Mouse (Mus musculus): Measurements from ENCODE around the gene Radil. TPM values are rescaled to one million over a fixed set of nuclear protein-coding genes. Genes with fewer than 3 reads are reported as not detected.

Gene Radil
- polyA plus RNA-seq, 1 experiment, result 40.6 TPM

GRCm38 (mm10) chr5:142493307-142493706 lies 57.6 kb downstream of the Radil start:
- Histone ChIP-seq H3K4me1 (ENCODE audit: control insufficient read depth, insufficient read depth, low read length) (no peaks in the 10 kb centered on the region), H3K4me3 (replicated peaks; ENCODE audit: extremely low read depth, low read depth, low read length) (no peak overlapping the region)
- whole genome bisulfite sequencing, result 81% methylated on average over 3 of the region's 3 CpGs
- TF ChIP-seq CTCF (IDR thresholded peaks at IDR 0.05; ENCODE audit: insufficient read depth, low read length) (no peak), POLR2A (IDR thresholded peaks at IDR 0.05; ENCODE audit: borderline replicate concordance, extremely low read depth, low read depth, low read length) (no peak)
- DNase-seq, result no peak

DNA sequence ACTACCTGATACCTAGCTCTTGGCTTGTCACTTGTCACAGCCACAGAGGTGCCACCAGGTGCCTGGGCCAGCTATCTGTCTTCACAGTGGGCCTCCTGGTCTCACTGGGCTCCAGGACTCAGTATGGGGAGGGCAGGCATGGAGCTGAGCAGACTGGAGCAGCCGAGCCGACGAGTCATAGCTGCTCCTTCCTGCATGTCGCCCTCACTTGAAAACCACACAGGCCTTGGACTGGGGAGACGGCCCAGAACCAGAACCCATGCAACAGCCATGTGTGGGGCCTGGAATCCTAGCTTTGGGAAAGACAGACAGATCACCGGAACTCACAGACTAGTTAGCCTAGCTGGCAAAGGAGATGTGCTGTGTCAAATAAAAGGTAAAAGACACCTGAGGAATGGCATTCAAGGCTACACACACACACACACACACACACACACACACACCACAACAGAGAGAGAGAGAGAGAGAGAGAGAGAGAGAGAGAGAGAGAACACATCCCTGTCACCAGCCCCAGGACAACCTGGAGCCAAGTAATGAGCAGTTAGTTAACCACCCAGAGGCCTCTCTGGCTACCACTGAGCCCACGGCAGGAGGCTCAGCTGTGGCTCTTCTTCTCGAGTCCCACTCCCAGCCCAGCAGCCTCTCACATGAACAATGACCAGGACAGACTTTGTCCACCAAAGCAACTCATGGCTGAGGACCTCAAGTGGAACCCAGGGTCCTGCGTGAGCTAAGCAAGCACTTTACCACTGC lies 60.8 kb downstream of the Radil start:
- 58% methylated on average over 9 of the region's 9 CpGs for WGBS
- H3K4me1 ChIP-seq (ENCODE audit: control insufficient read depth, insufficient read depth, low read length), result no peaks in the 10 kb centered on the region
- no peak overlapping the region for H3K4me3 ChIP-seq (replicated peaks; ENCODE audit: extremely low read depth, low read depth, low read length)
- DNase-seq, result no peak
- TF ChIP-seq CTCF (IDR thresholded peaks at IDR 0.05; ENCODE audit: insufficient read depth, low read length) (no peak), POLR2A (IDR thresholded peaks at IDR 0.05; ENCODE audit: borderline replicate concordance, extremely low read depth, low read depth, low read length) (no peak)

DNA sequence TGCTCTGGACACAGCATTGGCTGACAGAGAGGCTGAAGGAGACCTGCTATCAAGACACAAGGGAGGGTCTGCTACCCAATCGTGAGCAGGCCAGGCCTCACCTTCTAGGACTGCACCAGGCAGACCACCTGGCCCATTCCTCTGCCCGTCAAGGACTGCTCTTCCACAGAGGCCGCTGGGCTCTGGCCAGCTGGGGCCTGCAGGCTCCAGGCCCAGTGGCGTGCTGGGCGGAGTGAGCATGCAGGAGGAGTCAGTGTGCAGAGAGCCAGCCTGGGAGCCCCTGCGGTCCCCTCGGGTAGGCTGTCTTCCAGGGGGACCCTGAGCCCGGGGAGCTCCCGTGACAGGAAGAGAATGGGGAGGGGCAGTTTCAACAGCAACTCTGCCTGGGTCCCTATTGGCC lies 64.2 kb downstream of the Radil start:
- TF ChIP-seq CTCF (IDR thresholded peaks at IDR 0.05; ENCODE audit: insufficient read depth, low read length) (no peak), POLR2A (IDR thresholded peaks at IDR 0.05; ENCODE audit: borderline replicate concordance, extremely low read depth, low read depth, low read length) (no peak)
- WGBS, result 63% methylated on average over 9 of the region's 9 CpGs
- Histone ChIP-seq H3K4me3 (replicated peaks; ENCODE audit: extremely low read depth, low read depth, low read length) (no peak overlapping the region), H3K4me1 (ENCODE audit: control insufficient read depth, insufficient read depth, low read length) (no peaks in the 10 kb centered on the region)
- no peak for DNase-seq

- no peak overlapping the region for H3K4me3 ChIP-seq (replicated peaks; ENCODE audit: extremely low read depth, low read depth, low read length)
- 87% methylated on average over 5 of the region's 5 CpGs for WGBS
These were observed 67.3 kb downstream of the Radil start for GRCm38 (mm10) chr5:142483581-142483980.

GRCm38 (mm10) chr5:142482512-142482911 lies 68.4 kb downstream of the Radil start:
- DNase-seq, result no peak
- Histone ChIP-seq H3K4me3 (replicated peaks; ENCODE audit: extremely low read depth, low read depth, low read length) (no peak overlapping the region), H3K4me1 (ENCODE audit: control insufficient read depth, insufficient read depth, low read length) (no peaks in the 10 kb centered on the region)
- WGBS, result 53% methylated on average over 2 of the region's 2 CpGs
- peak; percentile 71 for TF ChIP-seq CTCF (IDR thresholded peaks at IDR 0.05; ENCODE audit: insufficient read depth, low read length)
- no peak for TF ChIP-seq POLR2A (IDR thresholded peaks at IDR 0.05; ENCODE audit: borderline replicate concordance, extremely low read depth, low read depth, low read length)

More at GRCm38 (mm10) chr5:142483581-142483980, 67.3 kb downstream of the Radil start:
- no peaks in the 10 kb centered on the region for H3K4me1 ChIP-seq (ENCODE audit: control insufficient read depth, insufficient read depth, low read length)
- no peak for DNase-seq
- TF ChIP-seq CTCF (IDR thresholded peaks at IDR 0.05; ENCODE audit: insufficient read depth, low read length), result no peak
- TF ChIP-seq POLR2A (IDR thresholded peaks at IDR 0.05; ENCODE audit: borderline replicate concordance, extremely low read depth, low read depth, low read length), result no peak

- peak; percentile 79 for DNase-seq
- no peaks in the 10 kb centered on the region for H3K4me1 ChIP-seq (ENCODE audit: control insufficient read depth, insufficient read depth, low read length)
- TF ChIP-seq CTCF (IDR thresholded peaks at IDR 0.05; ENCODE audit: insufficient read depth, low read length) (peak; percentile 89), POLR2A (IDR thresholded peaks at IDR 0.05; ENCODE audit: borderline replicate concordance, extremely low read depth, low read depth, low read length) (no peak)
- H3K4me3 ChIP-seq (replicated peaks; ENCODE audit: extremely low read depth, low read depth, low read length), result no peak overlapping the region
- 29% methylated on average over 17 of the region's 17 CpGs for WGBS
These were observed 72.0 kb downstream of the Radil start for GRCm38 (mm10) chr5:142478829-142479435.

DNA sequence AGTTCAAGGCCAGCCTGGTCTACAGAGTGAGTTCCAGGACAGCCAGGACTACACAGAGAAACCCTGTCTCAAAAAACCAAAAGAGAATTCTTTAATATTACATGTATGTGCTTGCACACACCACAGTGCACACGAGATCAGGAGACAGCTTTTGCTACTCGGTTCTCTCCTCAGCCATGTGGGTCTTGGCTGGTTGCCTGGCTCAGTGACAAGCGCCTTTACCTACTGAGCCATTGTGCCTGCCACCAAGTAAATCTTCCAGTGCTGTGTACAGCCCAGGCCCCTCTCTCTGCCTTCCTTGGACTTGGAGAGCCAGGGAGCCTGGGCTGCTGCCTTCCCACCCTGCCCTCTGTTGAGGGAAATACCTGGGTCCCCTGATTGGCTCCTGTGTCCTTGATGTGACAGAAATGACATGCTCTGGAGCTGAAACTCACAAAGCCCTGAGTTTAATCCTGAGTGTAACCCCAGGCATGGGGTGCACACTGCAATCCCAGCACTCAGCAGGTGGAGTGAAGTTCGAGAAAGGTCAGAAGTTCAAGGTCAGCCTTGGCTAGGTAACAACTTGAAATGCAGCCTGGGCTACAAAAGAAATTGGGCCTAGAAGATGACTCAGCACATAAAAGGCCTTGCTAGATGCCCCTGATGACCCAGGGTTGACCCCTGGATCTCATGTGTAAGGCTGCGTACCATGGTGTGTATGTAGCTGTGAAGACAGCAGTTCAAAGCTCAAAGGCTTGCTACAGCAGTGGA lies 72.9 kb downstream of the Radil start:
- no peak for DNase-seq
- Histone ChIP-seq H3K4me3 (replicated peaks; ENCODE audit: extremely low read depth, low read depth, low read length) (no peak overlapping the region), H3K4me1 (ENCODE audit: control insufficient read depth, insufficient read depth, low read length) (no peaks in the 10 kb centered on the region)
- WGBS, result 83% methylated on average over 5 of the region's 5 CpGs
- TF ChIP-seq POLR2A (IDR thresholded peaks at IDR 0.05; ENCODE audit: borderline replicate concordance, extremely low read depth, low read depth, low read length), result no peak
- no peak for TF ChIP-seq CTCF (IDR thresholded peaks at IDR 0.05; ENCODE audit: insufficient read depth, low read length)

- no peak for TF ChIP-seq CTCF (IDR thresholded peaks at IDR 0.05; ENCODE audit: insufficient read depth, low read length)
- no peak for TF ChIP-seq POLR2A (IDR thresholded peaks at IDR 0.05; ENCODE audit: borderline replicate concordance, extremely low read depth, low read depth, low read length)
- no peak overlapping the region for H3K4me3 ChIP-seq (replicated peaks; ENCODE audit: extremely low read depth, low read depth, low read length)
- WGBS, result 86% methylated on average over 12 of the region's 12 CpGs
- H3K4me1 ChIP-seq (ENCODE audit: control insufficient read depth, insufficient read depth, low read length), result no peaks in the 10 kb centered on the region
- no peak for DNase-seq
These were observed 73.6 kb downstream of the Radil start for GRCm38 (mm10) chr5:142477346-142477745.

GRCm38 (mm10) chr5:142475669-142476068 lies 75.2 kb downstream of the Radil start:
- H3K4me3 ChIP-seq (replicated peaks; ENCODE audit: extremely low read depth, low read depth, low read length), result no peak overlapping the region
- DNase-seq, result no peak
- TF ChIP-seq CTCF (IDR thresholded peaks at IDR 0.05; ENCODE audit: insufficient read depth, low read length), result no peak
- no peak for TF ChIP-seq POLR2A (IDR thresholded peaks at IDR 0.05; ENCODE audit: borderline replicate concordance, extremely low read depth, low read depth, low read length)
- WGBS, result 54% methylated on average over 7 of the region's 7 CpGs
- no peaks in the 10 kb centered on the region for H3K4me1 ChIP-seq (ENCODE audit: control insufficient read depth, insufficient read depth, low read length)
